Mouse (Mus musculus) liver, embryonic 14 days (tissue): Measurements from ENCODE around the gene Xlr5c. TPM values are rescaled to one million over a fixed set of nuclear protein-coding genes. Genes with fewer than 3 reads are reported as not detected.

Experiments
- polyA plus RNA-seq: library from polyadenylated mRNA; depleted of rRNA; stranded (reverse); fragments of >200 nt; gene quantifications from 2 replicates; pipeline ENCODE4 v1.2.3, GENCODE M21; 2012; rRNA removed

Xlr5c gene
- not detected in 2 replicates for polyA plus RNA-seq

DNA sequence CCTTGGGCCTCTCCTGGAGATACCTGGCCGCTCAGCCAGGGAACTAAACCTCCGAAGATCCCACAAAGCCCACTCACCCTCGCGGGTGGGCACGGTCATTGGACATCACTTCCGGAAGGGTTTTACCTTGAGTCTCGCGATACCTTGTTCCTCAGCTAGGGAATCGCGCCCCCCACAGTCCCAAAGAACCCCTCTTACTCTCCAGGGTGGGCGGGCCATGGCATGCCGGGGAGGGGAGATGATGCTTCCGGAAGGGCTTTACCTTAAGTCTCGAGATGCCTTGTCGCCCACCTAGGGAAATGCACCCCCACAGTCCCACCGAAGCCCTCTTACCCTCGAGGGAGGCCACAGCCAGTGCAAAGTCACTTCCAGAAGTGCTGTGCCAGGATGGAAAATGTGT, at the start of gene Xlr5c, which contains the start of gene Xlr5a:
Xlr5c (minus strand) TSS at position 101 of the 400 bp plus-strand sequence.
Xlr5a (minus strand) TSS at position 101 of the 400 bp plus-strand sequence.

DNA sequence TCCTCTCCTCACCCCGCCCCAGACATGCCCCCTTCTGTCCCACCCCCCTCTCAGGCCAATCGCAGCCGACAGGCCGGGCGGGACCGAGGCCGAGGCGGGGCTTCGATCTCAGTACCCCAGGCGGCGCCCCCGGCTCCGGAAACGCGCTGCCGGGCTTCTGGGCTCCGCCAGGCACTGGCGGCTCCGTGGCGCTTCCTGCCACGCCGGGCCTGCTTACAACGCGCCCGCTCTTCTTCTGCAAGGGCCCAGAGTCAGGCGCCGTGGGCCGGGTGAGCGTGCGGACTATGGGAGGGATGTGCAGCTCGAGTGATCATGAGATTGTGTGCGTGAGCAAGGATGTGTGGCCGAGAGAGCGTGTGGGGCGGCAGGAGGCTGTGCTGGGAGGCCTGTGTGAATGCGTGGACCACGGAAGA, 49.7 kb upstream of the Xlr5c start, which contains the start of gene Zfp275:
Zfp275 (plus strand) TSS at position 139 of the 413 bp plus-strand sequence.

DNA sequence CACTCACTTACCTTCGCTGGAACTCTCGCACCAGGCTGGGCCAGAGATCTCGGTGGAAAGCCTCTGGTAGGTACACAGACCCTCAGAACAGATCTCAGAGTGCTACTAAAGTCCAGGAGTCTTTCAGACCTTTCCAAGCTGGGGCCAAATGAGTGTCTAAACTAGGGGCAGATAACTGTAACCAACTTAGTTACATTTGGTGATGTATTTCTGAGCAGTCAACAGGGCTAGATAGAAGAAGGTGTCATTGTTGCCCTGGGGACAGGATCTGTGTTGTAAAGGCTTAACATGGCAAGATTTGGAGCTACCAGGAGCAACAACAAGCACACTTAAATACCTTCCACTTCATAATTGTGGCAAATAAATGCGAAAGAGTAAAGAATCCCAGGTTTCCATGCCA, 44.0 kb upstream of the Xlr5c start, which contains the start of gene Gm45015:
Gm45015 (minus strand) TSS at position 101 of the 400 bp plus-strand sequence.

DNA sequence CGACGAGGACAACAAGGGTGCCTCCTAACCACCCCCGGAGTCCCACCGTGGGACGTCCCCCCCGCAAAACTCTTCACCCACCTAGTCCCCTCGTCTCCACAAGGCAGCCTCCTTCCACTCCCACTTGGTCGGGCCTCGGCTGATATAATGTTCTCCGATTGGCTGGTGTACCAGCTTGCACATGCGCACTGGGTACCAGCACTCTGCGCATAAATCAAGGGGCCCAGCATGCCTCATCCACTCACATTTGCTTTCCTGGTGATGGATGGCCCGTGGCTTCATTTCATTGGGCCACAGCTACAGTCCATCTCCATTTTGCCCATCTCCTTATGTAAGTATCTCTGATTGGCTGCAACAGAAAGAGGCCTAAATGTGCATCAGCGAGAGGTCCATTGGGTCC, 27.5 kb downstream of the Xlr5c start, which contains the start of gene Xlr3c:
Xlr3c (minus strand) TSS at position 121 of the 400 bp plus-strand sequence.

DNA sequence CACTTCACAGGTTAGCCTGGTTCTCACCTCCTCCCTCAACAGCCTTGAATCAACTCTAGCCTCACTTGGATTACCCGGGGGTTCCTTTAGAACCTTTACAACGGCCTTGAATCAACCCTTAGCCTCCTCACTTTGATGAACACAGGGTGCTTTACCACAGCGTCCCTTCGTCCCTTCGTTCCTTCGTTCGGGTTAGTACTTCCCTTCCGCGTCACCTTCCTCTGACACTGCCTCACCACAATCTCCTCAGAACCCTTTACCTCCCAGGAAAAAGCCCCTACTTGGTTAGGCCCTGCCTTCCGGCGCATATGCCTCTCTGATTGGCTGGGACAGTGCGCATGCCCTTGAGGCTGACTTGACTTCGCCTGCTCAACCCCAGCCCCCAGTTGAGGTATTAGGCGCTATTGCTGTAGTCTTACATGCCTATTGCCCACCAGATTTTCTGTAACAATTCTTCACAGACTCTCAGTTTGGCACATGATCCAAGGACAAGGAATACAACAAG, 49.9 kb downstream of the Xlr5c start, which contains the start of gene Xlr4c:
Xlr4c (minus strand) TSS at position 310 of the 505 bp plus-strand sequence.

Other genes with a start within 250 kb of the Xlr5c start
- gene Pnma3, start 228.2 kb downstream of the Xlr5c start, polyA plus RNA-seq: 0.01 TPM in 1 of 2 replicates, not detected in the other
- gene Xlr4a, start 210.5 kb downstream of the Xlr5c start, polyA plus RNA-seq: 0.56 and 0.80 TPM in 2 replicates
- 0.59 and 1.3 TPM in 2 replicates for gene Xlr3a, start 195.9 kb downstream of the Xlr5c start, polyA plus RNA-seq
- gene Gm14685, start 175.9 kb downstream of the Xlr5c start, polyA plus RNA-seq: 0.01 and 0.02 TPM in 2 replicates
- gene Xlr5b, start 144.2 kb downstream of the Xlr5c start, polyA plus RNA-seq: not detected in 2 replicates
- gene DXBay18, start 143.5 kb downstream of the Xlr5c start, polyA plus RNA-seq: 0.01 and 0.05 TPM in 2 replicates
- gene Spin2d, start 116.0 kb downstream of the Xlr5c start, polyA plus RNA-seq: not detected in 2 replicates
- gene Xlr3b, start 100.8 kb downstream of the Xlr5c start, polyA plus RNA-seq: 0.73 and 1.6 TPM in 2 replicates
- 1.0 and 1.5 TPM in 2 replicates for gene Xlr4b, start 78.6 kb downstream of the Xlr5c start, polyA plus RNA-seq
- gene F8a, start 64.7 kb downstream of the Xlr5c start, polyA plus RNA-seq: 1.0 and 1.4 TPM in 2 replicates
- 0.24 and 0.32 TPM in 2 replicates for gene Xlr4c, start 49.8 kb downstream of the Xlr5c start, polyA plus RNA-seq
- not detected in 2 replicates for gene Xlr3c, start 27.6 kb downstream of the Xlr5c start, polyA plus RNA-seq
- gene Xlr5a, start within 50 bp of the Xlr5c start, polyA plus RNA-seq: 0.05 TPM in 1 of 2 replicates, not detected in the other
- gene Gm45015, start 43.9 kb upstream of the Xlr5c start, polyA plus RNA-seq: not detected in 2 replicates
- gene Zfp275, start 49.6 kb upstream of the Xlr5c start, polyA plus RNA-seq: 3.2 TPM in 2 replicates
- gene Gm18336, start 105.8 kb upstream of the Xlr5c start, polyA plus RNA-seq: not detected in 2 replicates
- under 0.01 TPM in 1 of 2 replicates, not detected in the other for gene Zfp92, start 118.1 kb upstream of the Xlr5c start, polyA plus RNA-seq
- gene Trex2, start 142.4 kb upstream of the Xlr5c start, polyA plus RNA-seq: 0.03 TPM in 1 of 2 replicates, not detected in the other
- gene Haus7, start 166.1 kb upstream of the Xlr5c start, polyA plus RNA-seq: 29.5 and 31.5 TPM in 2 replicates
- gene Bgn, start 190.6 kb upstream of the Xlr5c start, polyA plus RNA-seq: 16.4 and 17.4 TPM in 2 replicates
- 0.01 TPM in 1 of 2 replicates, not detected in the other for gene Atp2b3, start 210.1 kb upstream of the Xlr5c start, polyA plus RNA-seq